Mouse (Mus musculus) thymus, postnatal 4 days (tissue): Measurements from ENCODE around the gene Cachd1.

Experiments
- DNase-seq: peaks from one replicate; pipeline ENCODE4 v3.0.0; 2021

The Cachd1 gene

GRCm38 (mm10) chr4:100879414-100879813, 102.9 kb downstream of the Cachd1 start:
- no peak for DNase-seq

GRCm38 (mm10) chr4:100880075-100880474, 103.6 kb downstream of the Cachd1 start:
- DNase-seq: no peak

GRCm38 (mm10) chr4:100885793-100886742, 109.6 kb downstream of the Cachd1 start:
- peak; percentile 7 for DNase-seq

- no peak for DNase-seq
These were observed 110.4 kb downstream of the Cachd1 start for GRCm38 (mm10) chr4:100886743-100887416.

- no peak for DNase-seq
These were observed 113.9 kb downstream of the Cachd1 start for GRCm38 (mm10) chr4:100890106-100890970.

GRCm38 (mm10) chr4:100893739-100894138, 117.3 kb downstream of the Cachd1 start:
- no peak for DNase-seq

GRCm38 (mm10) chr4:100894142-100894541, 117.7 kb downstream of the Cachd1 start:
- DNase-seq: no peak

GRCm38 (mm10) chr4:100896260-100897010, 120.0 kb downstream of the Cachd1 start:
- no peak for DNase-seq

- DNase-seq: no peak
These were observed 121.5 kb downstream of the Cachd1 start for GRCm38 (mm10) chr4:100897943-100898342.

GRCm38 (mm10) chr4:100909694-100910340, 133.3 kb downstream of the Cachd1 start:
- DNase-seq: no peak

- DNase-seq: no peak
These were observed 134.3 kb downstream of the Cachd1 start for GRCm38 (mm10) chr4:100910605-100911330.

- no peak for DNase-seq
These were observed 135.2 kb downstream of the Cachd1 start for GRCm38 (mm10) chr4:100911658-100912057.

- DNase-seq: no peak
These were observed 137.2 kb downstream of the Cachd1 start for GRCm38 (mm10) chr4:100913666-100914065.

GRCm38 (mm10) chr4:100914532-100914931, 138.1 kb downstream of the Cachd1 start:
- no peak for DNase-seq

- DNase-seq: no peak
These were observed 138.6 kb downstream of the Cachd1 start for GRCm38 (mm10) chr4:100915093-100915492.

GRCm38 (mm10) chr4:100917511-100917910, 141.0 kb downstream of the Cachd1 start:
- no peak for DNase-seq

- DNase-seq: no peak
These were observed 143.9 kb downstream of the Cachd1 start for GRCm38 (mm10) chr4:100920413-100920812.

GRCm38 (mm10) chr4:100922816-100923554, 146.5 kb downstream of the Cachd1 start:
- no peak for DNase-seq

GRCm38 (mm10) chr4:100923598-100923997, 147.1 kb downstream of the Cachd1 start:
- DNase-seq: no peak

GRCm38 (mm10) chr4:100924276-100924675, 147.8 kb downstream of the Cachd1 start:
- no peak for DNase-seq
